Mouse (Mus musculus) cerebellum, adult 9-11 months (tissue): ENCODE measurements around the gene Col4a1.

Source experiments
- DNase-seq: peaks from one replicate; pipeline ENCODE4 v3.0.0; 2022

Gene Col4a1

DNA sequence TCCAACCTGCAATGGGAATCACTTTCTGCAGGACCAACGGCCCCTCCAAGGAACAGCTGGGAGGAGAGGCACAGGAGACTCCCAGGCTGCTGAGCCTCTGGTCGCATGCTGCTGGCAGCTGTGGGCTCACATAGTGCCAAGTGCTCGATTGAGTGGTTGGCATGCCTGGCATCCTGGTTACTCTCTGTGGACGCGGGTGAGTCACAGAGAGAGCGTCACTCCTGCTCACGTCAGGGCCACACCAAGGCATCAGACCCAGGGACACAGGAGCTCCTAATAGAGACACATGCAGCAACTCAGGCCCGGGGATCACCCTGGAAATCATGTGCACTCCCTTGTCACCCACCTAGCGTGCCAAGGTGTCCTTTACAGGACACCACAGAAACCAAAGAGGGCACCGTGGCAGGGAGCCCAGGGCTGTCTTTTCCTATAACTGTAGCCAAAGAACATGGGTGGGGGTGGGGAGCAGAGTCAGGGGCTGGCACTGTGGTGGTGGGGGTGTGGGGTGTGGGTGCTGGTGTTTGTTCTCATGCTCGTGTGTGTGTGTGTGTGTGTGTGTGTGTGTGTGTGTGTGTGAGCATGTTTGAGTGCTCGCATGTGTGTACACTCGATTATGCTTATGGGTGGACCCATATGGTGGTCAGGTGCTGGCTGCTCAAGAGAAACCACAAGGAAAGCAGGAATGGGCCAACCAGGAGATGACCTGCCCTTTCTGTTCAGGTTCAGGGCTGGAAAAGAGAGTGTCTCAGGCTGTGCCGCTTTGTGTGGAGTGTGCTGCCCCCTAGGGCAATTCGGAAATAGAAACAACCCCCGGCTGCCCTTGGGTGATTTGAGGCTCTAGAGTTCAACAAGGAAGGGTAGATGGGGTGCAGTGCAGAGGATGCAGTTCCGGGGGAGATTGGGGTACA, 139.1 kb downstream of the Col4a1 start:
- peak; percentile 65 for DNase-seq

DNA sequence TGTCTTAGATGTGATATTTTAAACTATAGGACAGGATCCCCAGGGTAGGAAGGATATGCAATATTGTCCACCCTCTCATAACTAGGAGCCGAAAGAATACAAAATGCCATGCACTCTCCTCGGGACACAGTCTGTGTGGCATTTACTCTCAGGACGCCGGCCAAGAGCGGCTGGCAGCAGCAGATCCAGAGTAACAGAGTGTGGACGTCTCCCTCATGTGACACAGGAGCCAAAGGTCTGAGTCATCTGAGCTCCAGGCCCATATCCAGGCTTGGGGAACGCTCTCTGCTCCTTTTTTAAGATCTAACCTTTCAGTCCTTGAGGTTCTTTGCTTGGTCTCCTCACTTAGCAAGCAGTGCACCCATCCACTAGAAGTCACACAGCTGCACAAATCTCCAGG, 141.1 kb downstream of the Col4a1 start:
- peak; percentile 69 for DNase-seq

DNA sequence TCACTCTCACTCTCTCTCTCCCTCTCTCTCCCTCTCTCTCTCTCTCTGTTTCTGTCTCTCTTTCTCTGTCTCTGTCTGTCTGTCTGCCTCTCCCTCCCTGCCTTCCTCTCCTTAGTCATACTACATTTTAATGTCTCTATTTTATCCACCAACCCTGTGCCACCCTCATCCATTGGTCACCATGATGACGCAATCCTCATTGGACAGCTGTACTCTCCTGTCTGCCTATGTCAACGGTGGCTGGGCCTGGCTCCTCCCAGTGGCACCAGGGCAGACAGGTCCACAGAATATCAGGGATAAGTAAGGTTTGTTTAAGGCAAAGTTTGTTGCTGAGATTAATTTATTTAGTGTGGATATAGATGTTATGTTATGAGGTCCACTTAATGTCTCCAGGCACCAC, 143.2 kb downstream of the Col4a1 start:
- no peak for DNase-seq

DNA sequence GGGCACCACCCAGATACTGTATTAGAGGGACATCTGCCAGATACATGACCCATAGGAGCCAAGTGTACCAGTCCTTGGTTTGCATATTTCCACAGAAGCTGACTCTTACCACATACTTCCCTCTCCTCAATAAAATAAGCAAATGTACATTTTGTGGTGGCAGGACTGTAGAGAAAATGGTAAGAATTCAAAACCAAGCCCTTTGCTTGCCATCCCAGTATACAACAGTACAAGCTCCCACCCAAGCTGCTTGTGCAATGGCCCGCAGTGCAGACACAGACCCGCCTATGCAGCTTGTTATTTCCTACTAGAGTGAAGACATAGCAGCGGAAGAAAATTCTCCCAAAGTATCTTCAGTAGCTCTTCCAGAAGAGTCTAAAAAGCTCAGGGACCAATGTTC, 143.8 kb downstream of the Col4a1 start:
- no peak for DNase-seq

DNA sequence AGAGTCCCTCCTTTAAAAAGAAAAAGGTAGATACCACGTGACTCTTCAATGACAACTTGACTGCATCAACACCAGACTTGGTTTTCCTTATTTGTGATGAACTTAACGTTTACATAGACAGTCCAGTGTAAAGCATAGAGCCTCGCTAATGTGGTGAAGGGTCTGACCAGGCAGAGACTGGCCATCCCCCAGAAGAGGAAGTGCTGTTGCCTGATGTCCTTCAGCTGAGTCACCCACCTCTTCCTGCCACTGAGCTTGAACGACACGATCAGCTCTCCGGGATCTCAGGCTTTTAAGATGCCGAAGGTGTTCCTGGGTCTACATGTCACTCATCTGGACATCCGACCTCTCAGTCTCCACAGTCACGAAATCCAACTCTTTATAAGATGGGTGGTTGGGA, 144.7 kb downstream of the Col4a1 start:
- no peak for DNase-seq

DNA sequence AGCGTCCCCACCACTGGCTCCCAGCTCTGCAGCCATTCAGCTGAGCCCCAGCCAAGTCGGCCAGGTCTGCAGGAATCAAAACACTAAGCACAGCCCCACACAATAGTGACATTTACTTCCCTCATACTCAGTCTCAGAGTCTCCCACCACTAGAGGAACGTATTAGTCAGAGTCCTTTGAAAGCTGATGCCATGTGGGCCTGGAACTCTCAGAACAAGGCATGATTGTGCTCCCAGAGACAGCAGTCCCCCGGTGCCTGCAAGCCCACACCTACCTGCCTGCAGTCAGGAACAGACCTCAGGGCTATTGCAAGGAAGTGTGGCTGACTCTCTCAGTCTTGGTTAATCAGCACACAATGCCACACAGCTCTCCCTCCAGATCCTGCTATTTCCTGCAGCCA, 147.0 kb downstream of the Col4a1 start:
- DNase-seq, result no peak

DNA sequence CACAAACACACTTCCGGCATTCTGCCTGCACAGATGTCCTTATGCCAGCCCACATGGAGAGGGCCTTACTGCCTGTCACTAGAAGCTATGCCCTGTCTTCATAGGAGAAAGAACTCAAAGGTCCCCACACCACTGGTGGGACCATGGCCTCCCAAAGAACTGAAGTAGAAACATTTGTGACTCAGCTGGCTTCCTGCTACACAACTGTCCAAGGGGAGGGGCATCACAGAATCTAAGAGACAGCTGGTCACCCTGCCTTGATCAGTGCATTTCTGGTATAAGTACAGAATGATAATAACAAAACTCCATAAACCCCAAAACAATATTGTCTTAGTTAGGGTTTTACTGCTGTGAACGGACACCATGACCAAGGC, 156.3 kb downstream of the Col4a1 start:
- DNase-seq, result no peak

DNA sequence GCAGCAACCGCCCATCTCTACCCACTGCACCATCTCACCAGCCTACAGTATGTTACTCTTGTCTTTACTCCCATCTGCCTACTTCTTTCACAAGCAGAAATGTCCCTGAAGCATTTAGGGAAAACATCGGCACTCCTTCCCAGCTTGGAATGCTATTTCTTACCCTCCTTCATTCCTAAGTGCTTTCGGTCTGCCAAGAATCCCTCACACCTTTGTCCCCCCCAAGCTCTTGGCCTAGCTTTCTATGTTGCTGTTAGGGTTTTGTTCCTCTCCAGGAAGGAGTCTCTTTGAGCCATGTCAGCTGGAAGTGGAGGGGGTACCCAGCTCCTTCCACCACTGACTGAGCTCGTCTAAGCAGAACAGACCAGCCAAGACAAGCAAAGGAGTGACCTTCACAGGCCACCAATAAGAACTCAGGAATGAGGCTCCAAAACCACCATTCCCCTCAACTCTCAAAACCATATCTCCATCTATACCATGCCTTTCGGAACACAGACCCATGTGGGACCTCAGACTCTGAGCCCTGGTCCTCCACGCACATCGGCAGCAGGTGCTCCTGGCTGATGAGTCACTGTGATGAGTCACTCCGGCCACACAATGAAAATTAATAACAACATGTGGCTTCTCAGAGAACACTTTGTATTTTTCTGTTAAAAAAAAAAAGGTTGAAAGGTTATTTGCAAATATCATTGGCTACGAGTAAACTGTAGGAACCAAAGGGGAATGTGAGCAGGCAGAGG, 156.9 kb downstream of the Col4a1 start:
- peak; percentile 30 for DNase-seq

DNA sequence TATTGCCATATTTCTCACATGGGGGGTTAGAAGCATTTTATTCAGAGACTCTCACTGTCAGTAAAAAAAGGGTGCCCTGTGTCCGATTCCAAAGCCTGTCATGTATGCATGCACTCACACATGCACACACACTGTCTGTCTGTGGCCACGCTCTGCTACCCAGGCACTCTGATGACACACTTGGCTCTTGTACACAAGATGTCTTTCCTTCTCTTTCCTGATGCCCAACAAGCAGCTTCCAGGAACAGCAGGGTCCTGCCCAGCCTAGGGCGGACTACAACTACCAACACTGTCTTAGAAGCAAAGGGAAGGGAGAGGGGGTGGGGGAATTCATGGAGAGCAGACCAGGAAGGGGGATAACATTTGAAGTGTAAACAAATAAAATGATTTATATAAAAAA, 162.4 kb downstream of the Col4a1 start:
- DNase-seq, result peak; percentile 56

DNA sequence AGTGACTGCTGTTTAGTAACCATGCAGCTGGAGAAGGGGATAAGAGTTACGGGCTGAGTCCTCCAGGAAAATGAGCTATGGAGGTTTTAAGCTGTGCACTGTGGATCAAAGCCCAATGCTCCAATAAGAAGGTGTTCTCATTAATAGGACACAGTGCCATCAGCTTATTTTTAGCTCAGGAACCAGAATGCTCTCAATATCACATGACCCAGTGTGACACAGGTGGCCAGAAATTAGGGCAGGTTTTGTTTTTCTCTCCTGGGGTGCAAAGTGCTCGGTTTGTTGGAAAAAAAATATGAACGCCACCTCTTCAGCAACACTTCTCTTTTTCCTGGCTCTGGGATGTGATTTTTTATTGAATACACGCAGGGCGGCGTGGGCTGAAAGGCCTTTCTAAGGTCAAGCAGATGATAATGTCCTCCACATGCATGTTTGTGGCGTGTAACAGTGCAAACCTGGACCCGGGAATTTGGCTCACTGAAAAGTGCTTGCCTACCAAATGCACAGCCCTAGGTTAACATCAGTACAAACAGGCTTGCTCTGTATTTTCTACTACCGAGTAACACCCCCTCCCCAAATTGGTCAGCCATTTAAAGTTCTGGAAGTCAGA, 163.3 kb downstream of the Col4a1 start:
- peak; percentile 82 for DNase-seq

DNA sequence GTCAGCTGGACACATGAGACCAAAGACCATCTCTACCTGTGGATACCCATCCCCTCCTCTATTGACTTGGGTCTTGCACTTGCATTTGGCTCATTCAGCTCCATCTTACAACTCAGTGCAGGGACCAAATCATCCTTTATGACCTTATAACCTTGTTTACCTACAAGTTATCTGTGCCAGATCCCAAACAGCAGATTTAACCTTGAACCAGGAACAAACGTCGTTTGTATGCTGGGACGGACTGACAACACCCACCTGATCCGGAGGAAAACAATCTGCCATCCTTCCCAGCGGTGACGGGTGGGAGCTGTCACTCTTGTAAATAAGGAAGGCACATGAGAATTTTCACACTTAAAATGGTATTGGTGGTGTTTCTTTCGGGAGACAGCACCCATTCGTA, 163.8 kb downstream of the Col4a1 start:
- no peak for DNase-seq
